Mouse (Mus musculus) C2C12 (cell line): ENCODE data around the gene Slc27a3.

Experiments used
- CEBPB ChIP-seq: IDR thresholded peaks from one replicate; pipeline ENCODE4 v1.6.1; 2011; ENCODE audit warnings: low read depth, mild to moderate bottlenecking, control low read depth, moderate library complexity
- CTCF ChIP-seq: IDR thresholded peaks from one replicate; pipeline ENCODE4 v1.5.1; 2011; ENCODE audit not compliant: control insufficient read depth, insufficient read depth, insufficient read length
- MAX ChIP-seq: IDR thresholded peaks from one replicate; pipeline ENCODE4 v1.6.1; 2011; ENCODE audit warnings: mild to moderate bottlenecking, control low read depth
- MYOG ChIP-seq: IDR thresholded peaks from one replicate; pipeline ENCODE4 v1.6.1; 2011; ENCODE audit not compliant: control insufficient read depth, insufficient read length; ENCODE audit errors: extremely low read depth
- USF1 ChIP-seq: IDR thresholded peaks from one replicate; pipeline ENCODE4 v1.6.1; 2011; ENCODE audit warnings: low read depth, mild to moderate bottlenecking, control low read depth, moderate library complexity

- TF ChIP-seq CTCF, result no peak
- no peak for TF ChIP-seq MAX
- TF ChIP-seq USF1, result no peak
- TF ChIP-seq MYOG, result no peak
- TF ChIP-seq CEBPB, result no peak
Measured at GRCm38 (mm10) chr3:90361476-90361875, 28.3 kb downstream of the Slc27a3 start.
